Mouse (Mus musculus) spleen, postnatal 4 days (tissue): Measurements from ENCODE around the gene Tex19.1.
A peak's percentile ranks its signal among the peaks of the same experiment; 100 is the strongest.

ENCODE experiments used
- DNase-seq, 2 experiments: peaks; one replicate each; pipeline ENCODE4 v3.0.0; 2022; ENCODE audit warnings: low spot score in 2 of 2

The Tex19.1 gene

DNA sequence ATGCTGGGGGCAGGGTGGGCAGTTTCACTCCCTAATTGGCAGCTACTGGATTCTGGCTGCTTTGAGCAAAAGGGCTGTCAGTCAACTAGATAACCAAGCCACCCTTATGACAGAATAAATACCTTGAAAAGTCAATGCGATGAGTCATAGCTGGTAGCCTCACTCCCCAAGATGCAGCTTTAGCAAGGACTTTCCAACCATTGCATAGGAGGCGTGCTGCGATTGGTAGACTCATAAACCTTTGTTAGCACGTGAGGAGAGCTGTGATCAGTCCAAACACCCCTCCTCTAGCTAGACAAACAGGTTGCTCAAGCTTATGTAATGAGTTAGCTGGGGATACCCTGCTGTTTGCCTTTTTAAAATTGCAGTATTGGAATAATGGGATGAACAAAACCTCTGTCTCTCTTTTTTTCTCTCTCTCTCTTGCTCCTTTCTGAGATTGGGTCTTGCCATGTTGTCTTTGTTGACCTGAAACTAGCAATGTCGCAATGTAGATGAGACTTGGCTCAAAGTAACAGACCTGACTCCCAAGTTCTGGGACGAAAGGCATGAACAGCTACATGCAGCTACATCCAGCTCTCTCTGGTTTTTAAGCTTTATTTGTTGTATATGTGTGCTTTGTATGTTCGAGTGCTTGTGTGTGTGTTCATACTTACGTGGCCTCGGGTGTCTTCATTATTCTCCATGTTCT is 2.5 kb upstream of the Tex19.1 start:
- DNase-seq = no peak

DNA sequence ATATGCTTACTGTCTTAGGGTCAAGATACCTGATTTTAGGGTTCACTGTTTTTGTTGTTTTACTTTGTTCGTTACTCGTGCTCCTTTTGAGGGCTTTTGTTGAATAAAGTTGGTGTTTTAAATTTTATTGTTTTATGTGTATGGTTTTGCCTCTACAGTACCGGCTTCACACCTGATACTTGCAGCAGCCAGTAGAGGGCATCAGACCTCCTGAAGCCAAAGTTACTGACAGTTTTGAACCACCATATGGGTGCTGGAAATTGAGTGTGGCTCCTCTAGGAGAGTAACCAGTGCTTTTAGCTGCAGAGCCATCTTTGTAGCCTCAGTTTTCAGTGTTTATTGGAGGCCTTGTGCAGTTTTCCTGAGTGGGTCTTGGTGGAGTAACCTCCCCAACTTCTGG is 2.2 kb downstream of the Tex19.1 start:
- DNase-seq = no peak

- DNase-seq = no peak
Measured at GRCm38 (mm10) chr11:121154203-121154602, 8.3 kb downstream of the Tex19.1 start.

- no peak for DNase-seq
Measured at GRCm38 (mm10) chr11:121156411-121156891, 10.5 kb downstream of the Tex19.1 start.

GRCm38 (mm10) chr11:121159971-121160370 is 14.0 kb downstream of the Tex19.1 start, which contains the start of gene Uts2r:
Gene Uts2r, plus strand, starts transcription at chr11:121160271.
- DNase-seq = no peak

DNA sequence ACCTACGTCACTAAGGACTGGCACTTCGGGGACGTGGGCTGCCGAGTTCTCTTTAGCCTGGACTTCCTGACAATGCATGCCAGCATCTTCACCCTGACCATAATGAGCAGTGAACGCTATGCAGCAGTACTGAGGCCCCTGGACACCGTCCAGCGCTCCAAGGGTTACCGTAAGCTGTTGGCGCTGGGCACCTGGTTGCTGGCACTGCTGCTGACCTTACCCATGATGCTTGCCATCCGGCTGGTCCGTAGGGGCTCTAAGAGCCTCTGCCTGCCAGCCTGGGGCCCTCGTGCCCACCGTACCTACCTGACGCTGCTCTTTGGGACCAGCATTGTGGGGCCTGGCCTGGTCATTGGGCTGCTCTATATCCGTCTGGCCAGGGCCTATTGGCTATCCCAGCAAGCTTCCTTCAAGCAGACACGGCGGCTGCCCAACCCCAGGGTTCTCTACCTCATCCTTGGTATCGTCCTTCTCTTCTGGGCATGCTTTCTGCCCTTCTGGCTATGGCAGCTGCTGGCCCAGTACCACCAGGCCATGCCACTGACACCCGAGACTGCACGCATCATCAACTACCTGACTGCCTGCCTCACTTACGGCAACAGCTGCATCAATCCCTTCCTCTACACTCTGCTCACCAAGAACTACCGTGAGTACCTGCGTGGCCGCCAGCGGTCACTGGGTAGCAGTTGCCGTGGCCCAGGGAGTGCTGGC is 14.8 kb downstream of the Tex19.1 start:
- no peak for DNase-seq

GRCm38 (mm10) chr11:121163751-121164150 is 17.8 kb downstream of the Tex19.1 start:
- no peak for DNase-seq

DNA sequence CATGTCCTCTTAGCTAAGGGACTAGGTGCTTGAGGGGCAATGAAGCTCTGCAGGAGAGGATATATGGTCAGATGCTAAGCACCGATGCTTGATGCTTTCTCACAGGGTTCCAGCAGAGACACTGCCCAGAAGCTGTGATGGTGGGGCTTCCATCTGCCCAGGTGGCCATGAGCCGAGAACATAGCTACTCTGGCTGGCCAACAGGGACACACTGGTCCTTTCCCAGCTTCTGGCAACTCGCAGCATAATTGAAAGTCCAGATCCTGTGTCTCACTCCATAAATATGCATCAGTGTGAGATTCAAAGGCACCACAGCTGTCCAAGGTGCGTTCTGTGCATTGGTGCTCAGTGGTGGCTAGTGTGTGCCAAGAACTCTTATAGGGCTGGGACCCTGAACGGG is 27.3 kb downstream of the Tex19.1 start:
- DNase-seq = no peak

DNA sequence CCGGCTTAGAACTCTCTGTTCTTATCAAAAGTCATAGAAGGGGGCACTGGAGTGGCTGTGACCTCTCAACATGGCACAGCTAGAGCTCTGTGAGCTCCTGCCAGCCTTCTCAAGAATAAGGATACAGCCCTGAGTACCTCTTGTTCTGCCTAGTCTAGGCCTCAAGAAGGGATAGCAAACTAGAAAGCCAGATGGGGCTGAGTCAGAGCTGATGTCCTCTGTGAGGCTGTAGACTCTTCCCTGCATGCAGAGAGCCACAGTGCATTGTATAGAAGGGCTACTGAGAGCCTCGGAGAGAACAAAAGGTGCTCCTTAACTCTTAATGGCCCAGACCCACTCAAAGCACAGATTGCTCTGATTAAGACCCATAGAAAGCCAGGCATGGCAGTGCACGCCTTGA is 28.3 kb downstream of the Tex19.1 start:
- DNase-seq = no peak

DNA sequence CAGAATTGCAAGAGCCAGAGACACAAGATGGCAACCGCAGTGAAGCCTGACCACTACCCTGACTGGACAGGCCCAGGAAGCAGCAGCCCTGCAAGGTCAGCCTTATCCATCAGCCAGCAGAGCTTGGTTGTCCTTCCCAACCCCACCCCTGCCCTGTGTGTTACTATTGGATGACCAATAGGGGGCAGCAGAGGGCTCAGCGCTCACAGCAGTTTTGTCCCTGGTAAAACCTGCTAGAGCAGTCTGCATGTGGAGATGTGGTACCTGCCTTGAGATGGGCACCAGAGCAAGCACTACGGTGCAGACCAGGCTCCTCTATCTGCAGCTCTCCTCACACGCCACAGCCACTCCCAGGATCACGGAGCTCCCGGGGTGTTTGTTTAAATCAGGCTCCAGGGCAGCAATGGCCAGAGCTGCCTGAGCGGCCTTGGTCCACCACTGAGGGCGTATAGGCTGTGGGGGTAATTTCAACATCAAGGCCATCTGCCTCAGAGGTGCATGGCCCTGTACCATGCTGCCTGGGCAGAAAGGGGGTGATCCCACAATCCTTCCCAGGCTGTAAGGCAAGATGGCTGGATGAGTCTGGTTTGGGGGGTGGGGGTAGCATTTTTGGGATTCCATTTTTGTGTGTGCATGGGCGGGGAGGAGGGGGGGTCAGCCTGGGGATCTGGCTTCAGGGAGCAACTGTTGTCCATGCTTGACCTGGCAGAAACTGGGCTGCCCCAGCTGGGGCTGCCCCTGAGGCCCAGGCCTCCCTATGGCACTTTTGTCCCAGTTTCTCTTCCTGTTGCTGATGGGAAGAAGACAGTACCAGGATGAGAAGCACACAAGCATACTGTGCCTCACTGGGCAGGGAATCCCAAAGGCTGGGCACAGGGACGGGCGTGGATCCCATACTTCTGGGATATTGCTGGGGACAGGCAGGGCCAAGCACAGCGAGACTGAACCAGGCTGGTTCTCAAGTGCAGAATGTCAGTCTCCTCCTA is 30.6 kb downstream of the Tex19.1 start:
- DNase-seq = peak; percentile 34 to 79

GRCm38 (mm10) chr11:121189681-121190080 is 43.7 kb downstream of the Tex19.1 start:
- no peak for DNase-seq

DNA sequence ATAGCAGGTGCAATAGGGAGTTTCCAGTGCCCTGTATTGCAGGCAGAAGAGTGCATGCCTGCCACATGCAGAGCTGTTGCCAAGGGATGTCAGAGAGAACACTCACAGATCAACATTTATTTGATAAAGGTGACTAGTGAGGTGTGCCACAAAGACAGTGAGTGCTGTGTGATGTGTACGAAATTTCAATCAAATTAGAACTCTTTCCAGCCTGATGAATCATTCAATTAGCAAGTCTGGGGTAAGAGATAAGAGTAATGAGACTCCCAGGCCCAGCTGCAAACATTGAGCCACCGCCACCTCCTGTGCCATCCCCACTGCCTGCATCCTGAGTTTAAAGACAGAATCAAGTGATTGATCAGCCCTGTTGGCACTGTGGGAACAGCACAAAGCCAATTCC is 46.8 kb downstream of the Tex19.1 start:
- no peak for DNase-seq

DNA sequence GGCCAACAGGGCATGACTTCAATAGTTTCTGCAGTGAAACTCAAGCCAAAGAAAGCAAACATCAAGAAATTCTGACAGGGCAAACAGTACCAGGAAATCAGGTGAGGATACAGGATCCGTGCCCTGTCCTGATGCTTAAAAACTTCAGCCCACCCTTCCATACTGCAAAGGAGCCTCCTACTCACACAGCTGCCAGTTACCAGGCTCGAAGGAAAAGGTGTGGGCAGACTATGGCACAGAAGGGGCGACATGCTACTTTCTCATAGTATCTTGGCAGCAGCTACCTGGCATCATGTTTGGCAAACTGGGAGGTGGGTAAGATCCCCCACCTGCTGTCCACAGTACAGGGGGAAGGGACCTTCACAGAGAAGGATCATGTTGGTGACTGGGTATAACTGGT is 47.5 kb downstream of the Tex19.1 start:
- DNase-seq = no peak
